ENCODE assay signal across 8 mouse cellular contexts in genomic region chr4:83500154-83501036, GRCm38 (mm10). TPM values are rescaled to one million over a fixed set of nuclear protein-coding genes. Genes with fewer than 3 reads are reported as not detected.
DNase-seq lines count a peak whose midpoint lies in the region; ATAC-seq and TF ChIP-seq lines count a peak whose summit lies in the region.

No protein-coding gene starts in this region.

- peak overlapping the region; percentile 26 for H3K4me3 ChIP-seq in heart, embryonic 11.5 days (ENCODE audit: low read depth, low read length)
- H3K4me3 ChIP-seq in forebrain, embryonic 15.5 days, result peak overlapping the region; percentile 43
- H3K4me3 ChIP-seq in limb, embryonic 14.5 days (replicated peaks; ENCODE audit: low read length), result peak overlapping the region; percentile 28
- peak overlapping the region; percentile 14; the same call in 1 of the 2 replicates for H3K4me3 ChIP-seq in stomach, embryonic 15.5 days (replicated peaks)

- DNase-seq in heart, postnatal 4 days, result no peak
- DNase-seq in ES-CJ7 (ENCODE audit: low read depth, low spot score), result peak; percentile 93
- peak; percentile 11 for DNase-seq in limb, embryonic 14.5 days (ENCODE audit: low spot score)
- no peak for DNase-seq in ovary, adult 18-20 months (ENCODE audit: low spot score)
- no peak for DNase-seq in natural killer cell, adult 2 months (ENCODE audit: low spot score in 2 of 2)

- no peaks in the 10 kb centered on the region for H3K27me3 ChIP-seq in heart, embryonic 11.5 days (ENCODE audit: control insufficient read depth, insufficient read depth, low read length)
- H3K27me3 ChIP-seq in forebrain, embryonic 15.5 days, result no peaks in the 10 kb centered on the region
- no peaks in the 10 kb centered on the region for H3K27me3 ChIP-seq in limb, embryonic 14.5 days (ENCODE audit: control insufficient read depth, insufficient read depth, low read length)
- no peaks in the 10 kb centered on the region for H3K27me3 ChIP-seq in stomach, embryonic 15.5 days (replicated peaks)

- no peaks in the 10 kb centered on the region for H3K9me3 ChIP-seq in heart, embryonic 11.5 days (replicated peaks; ENCODE audit: control insufficient read depth, low read length)
- no peaks in the 10 kb centered on the region for H3K9me3 ChIP-seq in forebrain, embryonic 15.5 days
- no peaks in the 10 kb centered on the region for H3K9me3 ChIP-seq in limb, embryonic 14.5 days (ENCODE audit: control insufficient read depth, low read length)
- no peaks in the 10 kb centered on the region for H3K9me3 ChIP-seq in stomach, embryonic 15.5 days

- no peaks in the 10 kb centered on the region for H3K4me1 ChIP-seq in heart, embryonic 11.5 days (ENCODE audit: control insufficient read depth, insufficient read depth, low read length)
- peaks cover 5% of the 10 kb centered on the region for H3K4me1 ChIP-seq in forebrain, embryonic 15.5 days
- no peaks in the 10 kb centered on the region for H3K4me1 ChIP-seq in limb, embryonic 14.5 days (ENCODE audit: control insufficient read depth, insufficient read depth, low read length)
- H3K4me1 ChIP-seq in stomach, embryonic 15.5 days, result 0 out of 2 replicates have a peak, but pooled peaks cover 3% of the 10 kb centered on the region

- no peaks in the 10 kb centered on the region for H3K36me3 ChIP-seq in heart, embryonic 11.5 days (ENCODE audit: control insufficient read depth, insufficient read depth, low read length)
- H3K36me3 ChIP-seq in forebrain, embryonic 15.5 days, result no peaks in the 10 kb centered on the region
- no peaks in the 10 kb centered on the region for H3K36me3 ChIP-seq in limb, embryonic 14.5 days (ENCODE audit: control insufficient read depth, insufficient read depth, low read length)
- no peaks in the 10 kb centered on the region for H3K36me3 ChIP-seq in stomach, embryonic 15.5 days

- WGBS in heart, embryonic 11.5 days (ENCODE audit: insufficient replicate concordance), result 10% methylated on average over 22 of the region's 22 CpGs
- 3% methylated on average over 22 of the region's 22 CpGs for WGBS in forebrain, embryonic 15.5 days
- WGBS in limb, embryonic 14.5 days, result 11% methylated on average over 22 of the region's 22 CpGs
- 14% methylated on average over 22 of the region's 22 CpGs for WGBS in stomach, embryonic 15.5 days

- H3K27ac ChIP-seq in heart, embryonic 11.5 days (ENCODE audit: low read depth, low read length), result no peak overlapping the region
- peak overlapping the region; percentile 83 for H3K27ac ChIP-seq in forebrain, embryonic 15.5 days (replicated peaks)
- H3K27ac ChIP-seq in limb, embryonic 14.5 days (replicated peaks; ENCODE audit: low read depth, low read length), result no peak overlapping the region
- no peak overlapping the region for H3K27ac ChIP-seq in stomach, embryonic 15.5 days

- no peak overlapping the region for H3K9ac ChIP-seq in heart, embryonic 11.5 days (ENCODE audit: low read depth, low read length)
- H3K9ac ChIP-seq in forebrain, embryonic 15.5 days (replicated peaks), result peak overlapping the region; percentile 44
- 0 out of 2 replicates have a peak overlapping the region, but pooled peaks have one; percentile 7 for H3K9ac ChIP-seq in limb, embryonic 14.5 days (ENCODE audit: low read depth, low read length, severe bottlenecking)
- H3K9ac ChIP-seq in stomach, embryonic 15.5 days, result no peak overlapping the region

- H3K4me2 ChIP-seq in heart, embryonic 11.5 days, result peak overlapping the region; percentile 60
- H3K4me2 ChIP-seq in forebrain, embryonic 15.5 days (replicated peaks), result peak overlapping the region; percentile 47
- H3K4me2 ChIP-seq in limb, embryonic 14.5 days (replicated peaks; ENCODE audit: low read depth, low read length, severe bottlenecking), result peak overlapping the region; percentile 57
- peak overlapping the region; percentile 46 for H3K4me2 ChIP-seq in stomach, embryonic 15.5 days

- no peak for TF ChIP-seq POLR2A in limb, embryonic 14.5 days (IDR thresholded peaks at IDR 0.05; ENCODE audit: borderline replicate concordance, extremely low read depth, insufficient read depth, insufficient read length)

- no peak for ATAC-seq in heart, embryonic 11.5 days (replicated peaks; ENCODE audit: insufficient number of reproducible peaks, low FRiP score, low TSS enrichment)
- peak; percentile 90 for ATAC-seq in forebrain, embryonic 15.5 days (replicated peaks)
- ATAC-seq in limb, embryonic 14.5 days (ENCODE audit: low FRiP score, low read depth), result peak; percentile 47
- ATAC-seq in stomach, embryonic 15.5 days (ENCODE audit: insufficient read depth, low FRiP score, low read depth), result no peak

RNA-seq across cellular contexts. Expression of gene Psip1, which starts 14.1 kb away (rescaled TPM):
- 111 and 115 TPM in 2 replicates for polyA plus RNA-seq in heart, embryonic 11.5 days (2014; fragmentation: Nextera tagmentation; extraction: Ambion mirVana)
- total RNA-seq in heart, postnatal 4 days (2021), result 10 to 100 TPM; 64.5 to 68.7 TPM
- 290 and 317 TPM in 2 replicates for polyA plus RNA-seq in forebrain, embryonic 15.5 days (2015; fragmentation: Nextera tagmentation; extraction: Ambion mirVana)
- 108 and 120 TPM in 2 replicates for polyA plus RNA-seq in limb, embryonic 14.5 days (2012; rRNA removed)
- polyA plus RNA-seq in limb, embryonic 14.5 days (2014; fragmentation: Nextera tagmentation; extraction: Ambion mirVana), result 138 and 156 TPM in 2 replicates
- 98.1 and 104 TPM in 2 replicates for polyA plus RNA-seq in stomach, embryonic 15.5 days (2015; fragmentation: Nextera tagmentation; extraction: Ambion mirVana)

RNA-seq across cellular contexts. Expression of gene Ccdc171, which starts 24.9 kb away (rescaled TPM):
- polyA plus RNA-seq in heart, embryonic 11.5 days (2014; fragmentation: Nextera tagmentation; extraction: Ambion mirVana), result 2.5 and 4.9 TPM in 2 replicates
- total RNA-seq in heart, postnatal 4 days (2021), result 1 to 10 TPM; 1.4 to 1.5 TPM
- 5.5 and 5.7 TPM in 2 replicates for polyA plus RNA-seq in forebrain, embryonic 15.5 days (2015; fragmentation: Nextera tagmentation; extraction: Ambion mirVana)
- polyA plus RNA-seq in limb, embryonic 14.5 days (2012; rRNA removed), result 3.6 and 5.0 TPM in 2 replicates
- polyA plus RNA-seq in limb, embryonic 14.5 days (2014; fragmentation: Nextera tagmentation; extraction: Ambion mirVana), result 4.1 and 5.0 TPM in 2 replicates
- polyA plus RNA-seq in stomach, embryonic 15.5 days (2015; fragmentation: Nextera tagmentation; extraction: Ambion mirVana), result 4.8 TPM in 2 replicates

Comparison
In these comparisons a context has a peak if more than half of its experiments do, and no peak if none do; other contexts are left out.
1. ATAC-seq: peak in forebrain, embryonic 15.5 days (single experiment) and limb, embryonic 14.5 days (single experiment); none in heart, embryonic 11.5 days (single experiment) and stomach, embryonic 15.5 days (single experiment).
2. H3K9ac ChIP-seq: peak in forebrain, embryonic 15.5 days (single experiment) and limb, embryonic 14.5 days (single experiment); none in heart, embryonic 11.5 days (single experiment) and stomach, embryonic 15.5 days (single experiment).
3. DNase-seq: peak in ES-CJ7 (single experiment) and limb, embryonic 14.5 days (single experiment); none in heart, postnatal 4 days (single experiment), ovary, adult 18-20 months (single experiment) and natural killer cell, adult 2 months (0 of 2).
4. Peak in every context shown above with its lines, with median percentiles within 50 percentile points of each other: H3K4me2 ChIP-seq and H3K4me3 ChIP-seq.